Mouse (Mus musculus): Measurements from ENCODE around the gene Dtnb.

- TF ChIP-seq CTCF (IDR thresholded peaks at IDR 0.05; ENCODE audit: low read depth, low read length) (no peak), POLR2A (IDR thresholded peaks at IDR 0.05; ENCODE audit: extremely low read depth, insufficient read depth, low read length) (no peak)
Observed at GRCm38 (mm10) chr12:3669971-3670381, 97.8 kb downstream of the Dtnb start.

All from liver, adult 2 months (tissue).